Mouse (Mus musculus): Measurements from ENCODE around the gene Lypd5.
"Not testable (repeated sequence)": the region's sequence is repeated elsewhere in the genome, so short reads cannot be mapped to it uniquely, and the experiment has no call there.

Gene Lypd5

DNA sequence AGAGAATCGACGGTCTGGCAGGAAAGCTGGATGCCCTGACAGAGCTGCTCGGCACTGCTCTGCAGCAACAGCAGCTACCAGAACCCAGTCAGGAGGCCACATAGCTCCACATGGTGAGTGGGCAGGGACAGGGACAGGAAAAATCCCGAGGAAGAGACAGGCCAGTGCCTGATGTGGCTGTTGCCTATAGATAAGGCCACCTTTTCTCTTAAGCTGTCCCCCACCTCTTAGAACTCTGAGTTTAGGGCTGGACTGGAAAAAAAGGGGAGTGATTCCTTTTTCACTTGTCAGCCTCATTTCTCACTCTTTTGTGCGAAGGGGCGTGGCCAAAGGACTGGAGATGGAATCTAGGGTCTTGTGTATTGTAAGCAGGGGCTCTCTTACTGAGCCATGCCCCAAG is 35.1 kb downstream of the Lypd5 start:
- DNase-seq (ENCODE audit: low spot score), result no peak

DNA sequence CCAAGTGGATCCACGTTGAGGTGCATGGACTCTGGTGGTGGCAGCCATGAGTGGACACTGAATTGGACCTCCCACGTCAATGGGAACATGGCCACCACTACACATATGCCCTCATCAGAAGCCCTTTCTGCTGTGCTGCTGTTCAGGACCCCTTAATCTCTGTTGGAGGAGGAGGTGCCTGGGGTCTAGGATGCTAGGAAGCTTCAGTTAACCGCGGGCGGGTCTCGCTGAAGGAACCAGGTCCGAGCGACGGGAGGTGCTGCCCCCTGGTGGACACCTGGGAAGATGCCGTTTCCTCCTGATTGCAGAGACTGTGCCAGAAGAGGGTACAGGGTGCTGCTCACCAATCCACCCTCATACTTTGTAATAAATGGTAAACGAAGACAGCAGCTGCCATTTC is 35.8 kb downstream of the Lypd5 start:
- no peak for DNase-seq (ENCODE audit: low spot score)

DNA sequence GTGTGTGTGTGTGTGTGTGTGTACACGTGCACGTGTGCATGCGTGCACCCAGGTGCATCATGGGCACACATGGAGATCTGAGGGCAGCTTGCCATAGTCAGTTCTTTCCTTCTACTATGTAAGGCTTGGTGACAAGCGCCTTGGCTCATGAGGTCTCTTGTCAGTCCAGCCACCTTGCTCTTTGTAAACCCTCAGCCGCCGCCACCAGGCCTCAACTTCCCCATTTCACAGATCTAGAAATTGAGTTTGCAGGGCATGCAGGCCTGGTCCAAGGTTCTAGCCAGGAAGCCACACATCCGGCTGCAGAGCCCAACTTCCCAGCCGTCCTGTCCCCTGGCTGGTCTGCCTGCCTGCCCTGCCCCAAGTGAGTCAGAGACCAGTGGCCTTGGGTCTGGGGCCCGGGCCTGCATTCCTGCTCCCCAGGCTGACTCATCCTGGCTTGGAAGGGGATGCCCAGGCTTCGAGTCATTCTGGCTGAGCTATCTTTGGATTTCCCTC is 38.1 kb downstream of the Lypd5 start:
- no peak for DNase-seq (ENCODE audit: low spot score)

DNA sequence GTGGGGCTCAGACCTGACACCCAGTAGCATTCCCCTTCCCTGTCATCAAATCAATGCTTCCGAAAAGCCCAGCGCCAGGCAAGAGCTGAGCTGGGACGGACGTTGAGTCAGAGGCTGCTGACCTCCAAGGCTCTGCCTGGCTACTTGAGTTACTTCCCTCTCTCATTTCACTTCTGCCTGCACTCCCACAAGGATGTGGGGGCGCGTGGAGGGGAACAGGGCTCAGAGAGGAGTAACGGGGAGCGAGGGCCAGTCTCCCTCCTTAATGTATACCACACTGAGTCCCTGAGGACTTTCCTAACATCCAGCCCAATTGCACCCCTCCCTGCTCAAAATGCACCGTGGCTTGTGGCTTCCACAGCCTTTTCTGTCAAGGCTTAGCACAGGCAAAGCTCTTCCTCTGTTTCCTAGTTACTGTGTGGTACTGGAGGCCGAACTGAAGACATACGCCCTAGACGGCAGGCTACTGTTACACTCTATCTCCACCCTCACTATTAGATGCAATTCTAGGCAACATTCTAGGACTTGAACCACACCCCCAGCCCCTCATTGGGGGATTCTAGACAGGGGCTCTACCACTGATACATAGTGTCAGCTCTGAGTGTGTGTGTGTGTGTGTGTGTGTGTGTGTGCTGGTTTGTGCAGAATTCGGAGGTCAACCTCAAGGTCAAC is 40.7 kb downstream of the Lypd5 start:
- DNase-seq (ENCODE audit: low spot score), result no peak

DNA sequence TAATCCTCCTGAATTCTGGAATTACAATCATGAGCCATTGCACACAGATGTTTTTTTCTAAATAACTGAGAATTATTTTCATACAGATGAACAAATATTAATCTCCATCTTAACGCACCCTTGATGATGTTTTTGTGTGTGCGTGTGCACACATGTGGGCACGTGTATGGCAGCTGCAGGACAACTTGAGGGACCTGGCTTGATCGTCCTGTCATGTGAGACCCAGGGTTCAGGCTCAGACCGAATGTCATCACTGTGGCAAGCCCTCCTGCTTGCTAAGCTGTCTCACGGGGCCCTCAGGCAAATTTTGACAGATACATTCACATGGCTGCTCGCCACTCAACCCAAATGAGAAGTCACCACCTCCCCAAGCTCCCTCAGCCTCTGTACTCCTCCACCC is 41.5 kb downstream of the Lypd5 start:
- DNase-seq (ENCODE audit: low spot score), result no peak

DNA sequence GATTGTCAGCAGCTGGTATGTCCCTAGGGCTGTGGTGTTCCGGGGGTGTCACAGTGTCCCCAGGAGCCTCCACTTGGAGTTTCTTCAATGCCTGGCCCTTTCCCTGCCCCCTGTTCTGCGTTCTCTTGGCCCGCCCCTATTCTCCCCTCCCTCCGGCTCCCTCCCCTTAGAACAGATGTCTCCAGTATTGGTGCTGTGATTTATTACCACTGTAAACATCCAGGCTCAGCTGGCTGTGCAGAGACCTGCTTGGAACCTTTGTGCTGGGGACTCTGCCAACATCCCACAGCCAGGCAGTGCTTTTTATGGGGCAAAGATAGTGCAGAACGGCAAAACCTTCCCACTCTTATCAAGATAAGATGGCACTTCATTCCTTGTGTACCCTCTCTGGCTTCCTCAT is 42.1 kb downstream of the Lypd5 start:
- DNase-seq (ENCODE audit: low spot score), result no peak

DNA sequence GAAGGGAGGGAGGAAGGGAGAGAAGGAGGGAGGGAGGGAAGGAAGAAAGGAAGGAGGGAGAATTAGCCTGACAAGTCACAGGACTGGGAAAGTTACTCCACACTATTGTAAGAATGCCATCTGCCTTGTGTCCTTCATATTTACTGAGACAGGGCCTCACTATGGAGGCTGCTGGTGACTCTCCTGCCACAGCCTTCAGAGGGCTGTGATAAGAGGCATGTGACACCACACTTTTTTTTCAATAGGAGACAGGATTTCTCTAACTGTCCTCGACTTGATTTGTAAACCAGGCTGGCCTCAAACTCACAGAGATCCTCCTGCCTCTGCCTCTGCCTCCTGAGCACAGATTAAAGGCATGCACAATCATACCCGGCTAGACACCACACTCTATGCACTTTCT is 42.7 kb downstream of the Lypd5 start:
- no peak for DNase-seq (ENCODE audit: low spot score)

DNA sequence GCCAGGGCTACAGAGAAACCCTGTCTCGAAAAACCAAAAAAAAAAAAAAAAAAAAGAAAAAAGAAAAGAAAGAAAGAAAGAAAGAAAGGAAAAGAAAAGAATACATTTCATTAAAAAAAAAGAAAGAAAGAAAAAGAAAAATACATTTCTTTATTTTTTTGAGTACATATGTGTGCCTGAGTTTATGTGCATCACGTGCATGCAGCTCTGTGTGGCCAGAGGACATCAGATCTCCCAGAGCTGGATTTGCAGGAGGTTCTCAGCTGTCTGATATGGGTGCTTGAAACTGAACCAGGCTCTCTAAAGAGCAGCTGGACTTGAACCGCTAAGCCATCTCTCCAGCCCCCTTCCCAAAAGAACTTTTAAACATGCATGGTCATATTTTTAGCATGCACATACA is 45.1 kb downstream of the Lypd5 start:
- DNase-seq (ENCODE audit: low spot score), result no peak

DNA sequence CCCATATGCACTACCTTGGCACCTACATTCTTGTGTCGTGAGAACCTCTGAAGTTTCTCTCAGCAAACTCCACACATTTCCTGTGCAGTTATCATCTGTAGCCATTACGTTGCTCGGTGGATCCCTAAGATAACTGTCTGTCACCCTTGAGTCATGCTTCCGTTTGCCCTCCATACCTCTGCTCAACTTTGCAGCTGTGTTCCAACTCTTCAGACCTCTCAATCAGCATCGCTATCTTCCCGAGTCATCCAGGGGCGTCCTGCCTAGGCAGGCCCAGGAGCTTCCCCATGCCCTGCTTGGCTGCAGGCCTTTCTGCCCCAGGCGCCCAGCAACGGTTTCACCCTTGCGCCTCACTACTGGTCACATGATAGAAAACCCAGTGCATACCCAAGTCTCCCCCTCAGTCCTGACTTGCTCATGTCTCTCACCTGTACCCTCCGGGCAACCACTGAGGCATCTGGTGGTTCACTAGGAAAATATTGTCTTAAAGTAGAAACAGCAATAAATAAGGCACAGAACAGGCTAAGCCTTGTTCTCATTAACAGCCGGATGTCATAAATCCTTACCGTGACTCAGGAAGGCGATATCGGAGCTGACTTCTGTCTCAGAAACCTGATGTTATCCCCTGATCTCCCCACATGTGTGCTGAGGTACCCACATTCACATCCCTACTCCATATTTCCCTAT is 45.6 kb downstream of the Lypd5 start:
- no peak for DNase-seq (ENCODE audit: low spot score)

DNA sequence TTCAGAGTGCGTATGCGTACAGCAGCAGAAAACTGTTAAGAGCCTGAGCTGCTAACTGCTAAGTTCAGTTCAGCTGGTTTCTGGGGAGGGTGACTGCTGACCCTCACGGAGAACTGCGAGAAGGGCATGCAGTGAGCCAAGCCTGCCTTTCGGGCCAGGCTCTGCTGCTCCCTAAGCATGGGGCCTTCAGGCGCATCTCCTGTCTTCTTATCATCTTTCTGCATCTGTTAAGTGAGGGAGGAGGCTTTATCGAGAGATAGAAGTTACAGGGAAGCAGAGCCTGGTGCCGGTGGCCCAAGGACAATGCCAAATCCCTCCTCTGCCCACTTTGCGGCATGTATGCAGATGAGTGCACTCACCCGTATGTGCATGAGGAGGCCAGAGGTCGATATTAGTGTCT is 47.8 kb downstream of the Lypd5 start:
- no peak for DNase-seq (ENCODE audit: low spot score)

DNA sequence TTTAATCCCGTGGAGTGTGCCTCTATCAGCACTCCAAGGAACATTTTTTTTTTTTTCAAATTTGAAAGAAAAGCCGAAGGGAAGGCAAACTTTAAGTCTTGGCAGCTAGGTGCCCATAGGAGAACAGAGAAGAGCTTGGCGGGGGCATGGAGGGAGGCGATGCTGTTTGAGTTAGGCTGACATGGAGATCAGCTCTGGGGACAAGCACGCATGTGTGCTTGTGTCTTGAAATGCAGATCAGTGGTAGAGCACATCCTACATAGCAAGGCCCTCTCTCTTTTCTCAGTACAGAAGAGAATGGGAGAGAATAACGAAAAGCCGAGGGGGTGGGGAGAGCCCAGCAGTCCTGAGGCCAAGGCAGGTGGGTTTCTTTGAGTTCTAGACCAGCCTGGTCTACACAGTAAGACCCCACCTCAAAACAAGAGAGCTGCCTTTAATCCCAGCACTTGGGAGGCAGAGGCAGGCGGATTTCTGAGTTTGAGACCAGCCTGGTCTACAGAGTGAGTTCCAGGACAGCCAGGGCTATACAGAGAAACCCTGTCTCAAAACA is 49.4 kb downstream of the Lypd5 start:
- DNase-seq (ENCODE audit: low spot score), result no peak

DNA sequence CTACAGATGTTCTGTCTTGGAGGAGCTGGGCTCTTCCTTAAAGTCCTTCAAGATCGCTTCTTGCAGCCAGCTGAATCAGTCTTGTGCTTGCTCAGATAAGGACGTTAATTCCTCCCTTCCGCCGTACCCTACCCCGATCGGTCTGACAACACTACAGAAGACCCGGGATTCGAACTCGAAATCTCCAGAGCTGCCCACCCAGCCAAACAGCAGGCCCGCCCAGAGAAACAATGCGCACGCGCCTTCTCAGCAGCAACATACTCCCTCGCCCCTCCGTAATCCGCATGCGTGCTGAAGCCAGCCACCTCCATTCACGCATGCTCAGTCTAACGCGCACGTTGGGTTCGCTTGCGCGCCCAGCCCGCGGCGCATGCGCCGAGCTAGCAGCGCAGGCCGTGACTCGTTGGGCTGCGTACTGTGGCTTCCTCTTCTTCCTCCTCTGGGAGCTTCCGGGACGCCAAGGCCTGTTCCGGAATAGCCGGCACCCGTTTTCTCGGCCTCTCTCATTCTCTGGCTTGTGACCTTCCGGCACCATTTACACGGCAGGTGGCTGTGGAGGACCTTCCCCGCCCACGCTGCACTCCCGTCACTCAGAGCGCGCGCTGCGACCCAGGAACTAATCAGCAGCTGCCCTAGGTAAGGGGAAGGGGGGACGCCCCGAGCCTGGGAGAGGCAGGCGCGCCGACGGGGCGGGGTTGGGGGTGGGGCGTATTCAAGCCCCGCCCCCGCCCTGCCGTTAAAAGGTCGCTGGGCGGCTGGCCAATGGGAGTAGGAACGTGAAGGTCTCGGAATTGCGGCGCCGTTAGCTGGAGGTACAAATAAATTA is 50.5 kb downstream of the Lypd5 start, which contains the start of gene Smg9:
Gene Smg9 (plus strand): TSS at position 364 of the 826 bp plus-strand sequence.
- DNase-seq (ENCODE audit: low spot score), result peak; percentile 79

DNA sequence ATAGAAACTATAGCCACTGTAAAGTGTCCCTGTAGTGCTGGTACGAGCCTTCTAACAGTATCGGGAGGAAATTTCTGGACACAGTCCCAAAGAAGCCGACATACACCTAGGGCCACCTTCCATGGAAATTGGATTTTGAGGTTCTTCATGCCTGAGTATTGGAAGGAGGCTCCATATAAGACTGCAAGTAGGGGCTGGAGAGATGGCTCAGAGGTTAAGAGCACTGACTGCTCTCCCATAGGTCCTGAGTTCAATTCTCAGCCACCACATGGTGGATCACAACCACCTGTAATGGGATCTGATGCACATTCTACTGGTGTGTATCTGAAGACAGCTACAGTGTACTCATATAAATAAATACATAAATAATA is 51.1 kb downstream of the Lypd5 start:
- DNase-seq (ENCODE audit: low spot score), result no peak

DNA sequence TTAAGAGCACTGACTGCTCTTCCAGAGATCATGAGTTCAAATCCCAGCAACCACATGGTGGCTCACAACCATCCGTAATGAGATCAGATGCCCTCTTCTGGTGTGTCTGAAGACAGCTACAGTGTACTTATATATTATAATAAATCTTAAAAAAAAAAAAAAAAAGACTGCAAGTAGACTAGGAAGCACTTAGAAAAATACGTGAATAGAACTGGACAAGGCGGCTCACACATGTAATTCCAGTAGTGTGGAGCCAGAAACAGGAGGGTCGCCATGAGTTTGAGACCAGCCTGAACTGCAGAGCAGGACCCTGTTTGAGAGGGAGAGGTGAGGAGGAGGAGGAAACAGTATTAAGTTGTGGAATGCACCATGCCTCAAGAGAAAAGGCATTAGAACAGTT is 51.5 kb downstream of the Lypd5 start:
- DNase-seq (ENCODE audit: low spot score), result not testable (repeated sequence)

DNA sequence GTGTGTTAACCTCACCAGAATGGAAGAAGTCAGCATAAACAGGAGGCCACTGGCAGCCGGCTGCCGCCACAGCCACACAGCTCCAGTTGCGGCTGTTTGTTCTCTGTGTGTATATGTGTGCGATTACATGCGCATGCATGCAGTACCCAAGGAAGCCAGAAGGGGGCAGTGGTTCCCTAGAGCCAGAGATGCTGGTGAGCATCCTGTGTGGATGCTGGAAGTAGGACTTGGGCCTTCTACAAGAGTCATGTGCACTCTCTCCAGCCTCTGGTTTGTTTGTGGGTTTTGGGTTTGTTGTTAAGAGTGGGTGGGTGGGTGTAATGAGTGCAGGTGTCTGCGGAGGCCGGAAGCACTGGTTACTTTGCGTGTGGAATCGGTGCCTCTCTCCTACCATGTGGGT is 53.9 kb downstream of the Lypd5 start:
- DNase-seq (ENCODE audit: low spot score), result no peak
